Mouse (Mus musculus) right cerebral cortex, postnatal 14 days (tissue): Measurements from ENCODE around the gene Cfap299.

Experiments
- DNase-seq: peaks from one replicate; pipeline ENCODE4 v3.0.0; 2022

The Cfap299 gene

GRCm38 (mm10) chr5:98842600-98843310 is 513.7 kb downstream of the Cfap299 start:
- DNase-seq: no peak

GRCm38 (mm10) chr5:98844664-98845063 is 515.6 kb downstream of the Cfap299 start:
- no peak for DNase-seq
